Mouse (Mus musculus): ENCODE results near the gene Dop1a.

GRCm38 (mm10) chr9:86496261-86496660 lies 29.3 kb downstream of the Dop1a start:
- TF ChIP-seq CTCF (IDR thresholded peaks at IDR 0.05; ENCODE audit: low read depth) (no peak), EP300 (optimal IDR thresholded peaks at IDR 0.05) (no peak)
